Mouse (Mus musculus): ENCODE results near the gene Psmb1. TPM values are rescaled to one million over a fixed set of nuclear protein-coding genes. Genes with fewer than 3 reads are reported as not detected.
"Not testable (repeated sequence)": the region's sequence is repeated elsewhere in the genome, so short reads cannot be mapped to it uniquely, and the experiment has no call there.

Psmb1 gene
- polyA plus RNA-seq (2016; fragmentation: Nextera tagmentation; extraction: Ambion mirVana), result 175 and 181 TPM in 2 replicates

DNA sequence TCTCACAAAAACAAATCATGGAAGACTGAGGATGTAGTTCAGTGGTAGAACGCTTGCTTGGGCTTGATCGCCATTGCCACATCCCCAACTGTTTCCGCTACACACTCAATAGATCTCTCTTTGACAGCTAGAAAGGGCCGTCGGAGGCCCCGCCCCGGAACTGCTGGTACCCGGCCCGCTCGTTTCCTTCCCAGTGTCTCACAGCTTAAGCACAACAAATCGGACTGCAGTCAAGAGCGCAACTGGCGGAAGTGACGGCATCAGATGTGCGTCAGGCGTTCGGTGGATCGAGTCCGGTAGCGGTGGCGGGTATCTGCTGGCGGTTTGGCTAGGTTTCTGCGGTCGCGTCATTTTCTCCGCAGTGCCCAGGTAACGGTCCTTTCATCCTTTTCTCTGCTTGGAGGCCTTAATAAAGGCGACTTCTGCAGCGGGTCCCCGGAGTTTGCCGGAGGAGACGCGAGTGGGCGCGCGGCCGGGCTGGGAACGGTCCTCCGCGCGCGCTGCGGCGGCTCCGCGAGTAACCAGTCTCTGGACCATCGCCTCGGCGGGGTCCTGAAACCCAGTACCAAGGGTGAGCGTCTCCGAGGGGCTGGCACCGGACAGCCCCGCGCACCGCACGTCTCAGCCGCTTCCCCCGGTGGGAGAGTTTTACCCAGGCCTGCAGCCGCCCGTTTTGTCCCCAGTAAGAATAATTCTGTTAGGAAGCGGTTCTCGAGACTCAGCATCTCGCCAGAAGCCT lies at the start of gene Psmb1, which contains the start of gene Tbp:
Gene Psmb1 (minus strand): TSS at position 96 of the 739 bp plus-strand sequence.
Gene Tbp (plus strand): TSS at position 233 of the 739 bp plus-strand sequence.
- Histone ChIP-seq H3K4me3 (peak within 1 kb of the TSS; percentile 86), H3K27me3 (replicated peaks) (no peaks in the 10 kb centered on the region), H3K9ac (peak within 1 kb of the TSS; percentile 88), H3K4me1 (peaks cover 45% of the 10 kb centered on the region), H3K36me3 (peaks cover 40% of the 10 kb centered on the region), H3K9me3 (replicated peaks) (no peaks in the 10 kb centered on the region), H3K27ac (peak within 1 kb of the TSS; percentile 94), H3K4me2 (peak within 1 kb of the TSS; percentile 84)
- WGBS (ENCODE audit: insufficient replicate concordance), result under 1% methylated on average over 63 of the region's 63 CpGs
- ATAC-seq, result peak; percentile 88

DNA sequence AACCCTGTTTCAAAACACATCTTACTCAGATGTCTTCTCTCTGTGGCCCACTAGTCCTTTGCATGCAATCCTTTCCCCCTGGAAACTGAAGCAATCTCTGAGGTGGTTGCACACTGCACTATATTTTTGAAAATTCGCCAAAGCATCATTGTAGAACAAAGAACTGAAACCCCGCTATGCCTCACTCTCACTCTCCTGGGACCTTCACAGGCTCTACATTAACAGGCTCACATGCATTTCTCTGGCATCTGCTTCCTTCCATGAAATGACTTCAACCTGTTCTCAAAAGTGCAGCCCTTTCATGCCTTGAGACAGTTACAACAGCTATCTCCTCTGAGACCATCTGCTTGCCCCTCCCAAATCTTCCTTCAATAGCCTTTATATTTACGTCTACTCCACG lies 46.9 kb upstream of the Psmb1 start:
- Histone ChIP-seq H3K4me3 (no peak overlapping the region), H3K27me3 (replicated peaks) (no peaks in the 10 kb centered on the region), H3K9me3 (replicated peaks) (0 out of 2 replicates have a peak, but pooled peaks cover 5% of the 10 kb centered on the region), H3K9ac (no peak overlapping the region), H3K4me1 (no peaks in the 10 kb centered on the region), H3K36me3 (no peaks in the 10 kb centered on the region), H3K4me2 (no peak overlapping the region), H3K27ac (no peak overlapping the region)
- WGBS (ENCODE audit: insufficient replicate concordance), result 48% methylated on average over 4 of the region's 4 CpGs
- ATAC-seq, result no peak

DNA sequence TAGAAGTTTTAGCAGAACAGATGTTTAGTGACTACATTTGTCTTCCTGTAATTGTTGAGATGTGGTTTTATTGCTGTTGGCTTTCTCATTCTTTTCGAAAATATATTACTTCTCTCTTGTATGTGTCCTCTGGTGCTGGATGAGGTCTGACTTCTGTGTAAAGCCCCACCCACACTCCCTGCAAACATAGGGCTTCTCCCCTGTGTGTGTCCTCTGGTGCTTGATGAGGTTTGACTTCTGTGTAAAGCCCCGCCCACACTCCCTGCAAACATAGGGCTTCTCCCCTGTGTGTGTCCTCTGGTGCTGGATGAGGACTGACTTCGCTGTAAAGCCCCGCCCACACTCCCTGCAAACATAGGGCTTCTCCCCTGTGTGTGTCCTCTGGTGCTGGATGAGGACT lies 44.3 kb upstream of the Psmb1 start:
- H3K27me3 ChIP-seq (replicated peaks); ATAC-seq: not testable (repeated sequence)
- 41% methylated on average over 4 of the region's 4 CpGs for WGBS (ENCODE audit: insufficient replicate concordance)

DNA sequence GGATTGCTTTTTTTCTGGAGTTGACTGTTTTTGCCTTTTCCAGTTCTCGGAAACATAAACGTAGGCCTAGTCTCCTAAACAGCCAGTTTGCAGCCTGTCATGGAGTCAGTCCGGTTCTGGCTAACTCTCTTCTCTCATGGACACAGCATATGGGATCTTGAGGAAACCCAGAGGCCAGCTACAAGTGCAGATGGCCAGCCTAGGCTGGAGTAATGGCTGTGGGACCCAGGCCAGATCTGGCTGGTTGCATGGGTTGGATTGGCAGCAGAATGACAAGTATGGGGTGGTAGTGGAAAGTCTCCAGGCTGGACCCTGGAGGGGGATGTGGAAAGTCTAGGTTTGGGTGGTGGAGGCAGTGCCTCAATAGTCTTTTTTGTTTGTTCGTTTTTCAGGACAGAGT lies 40.8 kb upstream of the Psmb1 start:
- no peaks in the 10 kb centered on the region for H3K4me1 ChIP-seq
- no peak overlapping the region for H3K4me2 ChIP-seq
- no peak for ATAC-seq
- WGBS (ENCODE audit: insufficient replicate concordance), result 59% methylated on average over 4 of the region's 4 CpGs
- H3K9ac ChIP-seq, result no peak overlapping the region
- H3K36me3 ChIP-seq, result no peaks in the 10 kb centered on the region
- peaks cover 29% of the 10 kb centered on the region for H3K27me3 ChIP-seq (replicated peaks)
- H3K4me3 ChIP-seq, result no peak overlapping the region
- H3K9me3 ChIP-seq (replicated peaks), result 0 out of 2 replicates have a peak, but pooled peaks cover 5% of the 10 kb centered on the region
- H3K27ac ChIP-seq, result no peak overlapping the region

More for the DNA sequence above, 44.3 kb upstream of the Psmb1 start:
- H3K36me3 ChIP-seq; H3K27ac ChIP-seq; H3K4me3 ChIP-seq; H3K9ac ChIP-seq; H3K4me1 ChIP-seq; H3K9me3 ChIP-seq (replicated peaks); H3K4me2 ChIP-seq: not testable (repeated sequence)

DNA sequence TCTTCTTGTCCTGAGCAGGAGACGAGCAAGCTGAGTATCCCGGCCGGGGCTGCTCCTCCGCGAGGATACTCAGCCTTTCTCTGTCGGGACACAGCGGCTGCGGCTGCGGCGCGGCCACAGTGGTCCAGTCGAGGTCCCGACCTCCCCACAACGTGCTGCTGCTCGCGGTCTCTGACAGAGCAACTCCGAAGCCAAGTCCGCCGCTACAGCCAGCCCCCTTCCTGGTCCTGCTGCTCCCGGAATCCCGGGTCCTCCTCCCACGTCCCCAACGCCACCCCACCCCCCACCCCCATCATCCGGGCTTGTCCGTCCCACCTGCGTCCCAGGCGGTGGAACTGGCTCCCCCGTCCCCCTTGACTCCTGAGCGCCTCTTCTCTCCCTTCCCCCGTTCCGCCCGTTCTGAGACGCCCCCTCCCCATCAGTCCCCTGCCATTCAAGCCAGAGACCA lies 36.9 kb upstream of the Psmb1 start:
- Histone ChIP-seq H3K9me3 (replicated peaks) (no peaks in the 10 kb centered on the region), H3K9ac (no peak overlapping the region), H3K4me1 (no peaks in the 10 kb centered on the region), H3K4me3 (peak overlapping the region; percentile 43), H3K4me2 (peak overlapping the region; percentile 65), H3K27me3 (replicated peaks) (peaks cover 36% of the 10 kb centered on the region), H3K27ac (no peak overlapping the region), H3K36me3 (no peaks in the 10 kb centered on the region)
- ATAC-seq, result no peak
- 2% methylated on average over 33 of the region's 33 CpGs for WGBS (ENCODE audit: insufficient replicate concordance)

DNA sequence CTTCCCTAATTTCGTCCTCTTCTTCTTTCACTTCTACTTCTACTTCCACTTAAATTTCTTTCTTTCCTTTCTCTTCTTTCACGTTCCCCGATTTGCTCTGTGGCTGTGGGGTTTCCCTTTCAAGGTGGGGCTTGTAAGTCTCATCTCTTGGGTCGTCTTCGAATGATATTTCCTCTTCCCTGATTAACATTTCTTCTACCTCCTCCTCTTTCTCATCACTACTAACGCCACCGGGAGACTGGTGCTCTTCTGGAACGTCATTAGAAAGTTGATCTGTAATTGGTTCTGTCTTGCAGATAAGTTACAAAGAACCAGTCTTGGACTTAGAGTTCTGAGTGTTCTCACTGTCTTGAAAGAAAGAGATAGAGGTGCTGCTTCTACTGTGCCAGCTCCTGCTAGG lies 36.4 kb upstream of the Psmb1 start:
- no peak for ATAC-seq
- peak overlapping the region; percentile 43 for H3K4me3 ChIP-seq
- H3K36me3 ChIP-seq, result no peaks in the 10 kb centered on the region

DNA sequence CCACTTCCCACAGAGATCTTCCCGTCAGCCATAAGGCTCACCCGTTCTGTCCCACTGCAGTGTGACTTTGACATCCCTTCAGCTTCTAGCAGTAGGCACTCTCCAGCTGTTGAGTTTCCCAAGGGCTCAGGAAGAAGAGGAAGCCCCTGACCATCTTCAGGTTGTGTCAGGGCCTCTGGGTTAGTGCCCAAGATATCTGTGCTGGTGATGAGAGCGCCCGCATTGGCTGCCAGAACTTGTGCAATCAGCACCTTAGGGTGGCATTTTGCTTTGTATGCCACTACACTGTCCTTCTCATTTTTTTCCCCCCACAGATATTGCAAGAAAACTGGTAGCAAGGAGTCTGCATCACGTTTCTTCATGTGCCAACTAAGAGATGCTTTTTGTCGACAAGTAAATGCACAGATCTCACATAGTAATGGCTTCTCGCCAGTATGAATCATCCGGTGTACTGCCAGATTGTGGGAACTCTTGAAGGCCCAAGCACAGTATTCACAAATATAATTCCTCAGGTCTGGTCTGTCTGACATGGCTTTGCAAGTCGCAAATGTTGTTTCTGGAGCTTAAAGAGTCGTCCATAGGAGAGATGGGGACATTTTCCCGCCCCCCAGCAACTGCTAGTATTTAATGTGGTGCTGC lies 35.7 kb upstream of the Psmb1 start:
- Histone ChIP-seq H3K27me3 (replicated peaks) (peaks cover 33% of the 10 kb centered on the region), H3K4me3 (no peak overlapping the region), H3K9me3 (replicated peaks) (no peaks in the 10 kb centered on the region), H3K27ac (no peak overlapping the region), H3K4me1 (no peaks in the 10 kb centered on the region), H3K9ac (no peak overlapping the region), H3K4me2 (peak overlapping the region; percentile 65; the same call in 1 of the 2 replicates), H3K36me3 (no peaks in the 10 kb centered on the region)
- ATAC-seq, result no peak
- 56% methylated on average over 11 of the region's 11 CpGs for WGBS (ENCODE audit: insufficient replicate concordance)

More for the DNA sequence above, 36.4 kb upstream of the Psmb1 start:
- WGBS (ENCODE audit: insufficient replicate concordance), result 10% methylated on average over 8 of the region's 8 CpGs
- H3K27ac ChIP-seq, result no peak overlapping the region
- no peak overlapping the region for H3K9ac ChIP-seq
- no peaks in the 10 kb centered on the region for H3K9me3 ChIP-seq (replicated peaks)
- H3K4me2 ChIP-seq, result peak overlapping the region; percentile 65
- no peaks in the 10 kb centered on the region for H3K4me1 ChIP-seq
- H3K27me3 ChIP-seq (replicated peaks), result peaks cover 36% of the 10 kb centered on the region

DNA sequence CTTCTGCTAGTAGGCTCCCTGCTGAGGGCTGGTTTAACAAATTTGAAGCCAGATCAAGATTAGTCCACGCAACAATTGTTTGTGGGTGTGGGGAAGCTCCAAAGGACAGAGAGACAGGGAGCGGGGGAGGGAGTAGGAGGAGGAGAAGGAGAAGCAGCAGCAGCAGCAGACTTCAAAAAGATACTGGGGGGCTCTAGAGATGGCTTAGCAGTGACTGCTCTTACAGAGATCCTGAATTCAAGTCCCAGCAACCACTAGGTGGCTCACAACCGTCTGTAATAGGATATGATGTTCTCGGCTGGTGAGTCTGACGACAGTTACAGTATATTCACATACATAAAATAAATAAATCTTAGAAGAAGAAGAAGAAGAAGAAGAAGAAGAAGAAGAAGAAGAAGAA lies 30.6 kb upstream of the Psmb1 start:
- Histone ChIP-seq H3K27ac (no peak overlapping the region), H3K4me3 (no peak overlapping the region), H3K4me1 (peaks cover 24% of the 10 kb centered on the region), H3K36me3 (peaks cover 6% of the 10 kb centered on the region), H3K9me3 (replicated peaks) (no peaks in the 10 kb centered on the region), H3K9ac (no peak overlapping the region), H3K4me2 (no peak overlapping the region), H3K27me3 (replicated peaks) (peaks cover 5% of the 10 kb centered on the region)
- 14% methylated on average over 5 of the region's 5 CpGs for WGBS (ENCODE audit: insufficient replicate concordance)
- ATAC-seq, result no peak

DNA sequence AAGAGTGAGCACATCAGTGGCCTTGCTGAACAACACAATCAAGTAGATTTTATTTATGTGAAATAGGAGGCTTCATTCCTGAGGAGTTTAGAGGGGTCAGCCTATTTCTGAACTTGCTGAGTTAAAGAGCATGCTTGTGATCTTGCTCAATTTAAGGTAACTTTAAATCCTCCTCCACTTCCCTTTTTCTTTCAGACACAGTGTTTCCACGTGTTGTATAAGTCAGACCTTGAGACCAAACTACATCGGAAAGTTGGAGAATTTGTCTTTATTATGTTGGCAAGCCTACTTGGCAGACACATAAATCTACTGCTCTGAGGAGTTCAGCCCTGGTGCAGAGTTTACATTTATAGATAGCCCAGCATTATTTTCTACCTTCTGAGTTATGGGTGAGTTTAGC lies 29.3 kb upstream of the Psmb1 start:
- Histone ChIP-seq H3K36me3 (peaks cover 19% of the 10 kb centered on the region), H3K9ac (no peak overlapping the region), H3K4me1 (peaks cover 24% of the 10 kb centered on the region), H3K27me3 (replicated peaks) (no peaks in the 10 kb centered on the region; the same call in 1 of the 2 replicates), H3K4me3 (no peak overlapping the region), H3K27ac (no peak overlapping the region), H3K4me2 (no peak overlapping the region), H3K9me3 (replicated peaks) (no peaks in the 10 kb centered on the region)
- 42% methylated on average over 2 of the region's 2 CpGs for WGBS (ENCODE audit: insufficient replicate concordance)
- ATAC-seq, result no peak

DNA sequence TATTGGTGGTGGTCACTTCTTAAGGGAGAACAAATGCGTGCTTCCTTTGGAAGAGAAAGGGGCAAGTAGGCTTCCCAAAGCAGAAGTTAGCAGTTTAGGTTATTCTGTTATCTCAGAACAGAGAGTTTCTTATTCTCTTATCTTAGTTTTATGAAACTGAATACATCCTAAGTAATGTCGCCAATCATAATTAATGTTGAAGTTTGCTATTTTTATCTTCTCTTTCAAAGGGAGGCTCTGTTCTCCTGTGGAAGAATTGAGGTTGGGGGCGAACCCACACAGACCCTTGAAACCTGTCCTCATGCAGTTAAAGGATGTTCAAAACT lies 28.2 kb upstream of the Psmb1 start:
- Histone ChIP-seq H3K4me2 (peak overlapping the region; percentile 88), H3K27ac (peak overlapping the region; percentile 86), H3K9ac (peak overlapping the region; percentile 88), H3K9me3 (replicated peaks) (no peaks in the 10 kb centered on the region), H3K36me3 (peaks cover 29% of the 10 kb centered on the region), H3K4me1 (peaks cover 24% of the 10 kb centered on the region), H3K4me3 (peak overlapping the region; percentile 83), H3K27me3 (replicated peaks) (no peaks in the 10 kb centered on the region)
- ATAC-seq, result no peak
- WGBS (ENCODE audit: insufficient replicate concordance), result 29% methylated on average over 3 of the region's 3 CpGs

DNA sequence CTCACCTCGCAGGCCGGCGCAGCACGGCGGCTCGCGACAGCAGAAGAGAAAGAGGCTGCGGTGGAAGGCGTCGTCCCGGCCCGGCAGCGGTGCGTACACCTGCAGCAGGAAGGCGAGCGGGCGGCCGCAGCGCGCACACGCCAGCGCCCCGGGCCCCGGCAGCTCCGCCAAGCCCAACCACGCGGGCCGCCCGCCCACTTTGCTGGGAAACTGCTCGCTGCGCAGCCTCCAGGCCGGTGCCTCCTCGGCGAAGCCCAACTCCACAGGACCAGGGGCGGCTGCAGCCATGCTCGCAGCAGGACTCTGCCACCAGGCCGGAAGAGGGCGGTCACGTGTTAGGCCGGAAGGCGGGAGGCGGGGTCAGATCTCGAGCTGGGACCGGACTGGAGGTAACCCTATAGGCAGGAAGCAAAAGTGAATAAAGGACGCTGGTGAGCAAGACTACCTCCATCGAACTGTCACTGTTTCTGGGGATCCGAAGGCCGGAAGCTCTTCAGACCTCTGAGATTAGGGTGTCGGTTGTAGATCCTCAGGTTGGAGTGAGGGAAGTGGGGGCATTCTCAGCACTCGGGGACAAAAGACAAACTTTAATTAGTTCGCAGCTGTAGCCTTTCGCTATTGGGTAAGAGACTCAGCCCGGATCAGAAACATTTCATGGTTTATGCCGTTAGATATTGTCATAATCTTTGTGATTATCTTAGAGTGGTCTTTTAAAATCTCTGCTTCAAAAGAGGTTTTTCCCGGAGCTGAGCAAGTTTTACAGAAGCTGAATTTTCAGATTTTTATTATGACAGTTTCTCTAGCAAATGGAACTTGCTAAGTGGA lies 27.6 kb upstream of the Psmb1 start, which contains the start of gene Pdcd2:
Gene Pdcd2 (minus strand): TSS at position 316 of the 825 bp plus-strand sequence.
- peak within 1 kb of the TSS; percentile 83 for H3K4me3 ChIP-seq
- peaks cover 24% of the 10 kb centered on the region for H3K4me1 ChIP-seq
- peak; percentile 100 for ATAC-seq
- peak within 1 kb of the TSS; percentile 86 for H3K27ac ChIP-seq
- H3K4me2 ChIP-seq, result peak within 1 kb of the TSS; percentile 88
- H3K36me3 ChIP-seq, result peaks cover 34% of the 10 kb centered on the region
- H3K9me3 ChIP-seq (replicated peaks), result no peaks in the 10 kb centered on the region
- H3K9ac ChIP-seq, result peak within 1 kb of the TSS; percentile 88
- WGBS (ENCODE audit: insufficient replicate concordance), result under 1% methylated on average over 55 of the region's 55 CpGs
- H3K27me3 ChIP-seq (replicated peaks), result no peaks in the 10 kb centered on the region

Measured in liver, embryonic 12.5 days (tissue).